Mouse (Mus musculus) neutrophil, adult 5-6 weeks (primary cell): ENCODE results near the gene Rnf5. TPM values are rescaled to one million over a fixed set of nuclear protein-coding genes. Genes with fewer than 3 reads are reported as not detected.
A peak's percentile ranks its signal among the peaks of the same experiment; 100 is the strongest.

Experiments
- ATAC-seq: fragments of 151-379, 151-347 bp; 2 replicates; pipeline ENCODE4 v1.8.0; 2017; ENCODE audit warnings: mild to moderate bottlenecking, moderate TSS enrichment; ENCODE audit not compliant: insufficient number of reproducible peaks, poor library complexity, low FRiP score, severe bottlenecking; ENCODE audit errors: extremely low read depth
- total RNA-seq: library from RNA; stranded (forward); fragments of 200-1000 nt; gene quantifications from 2 replicates; pipeline ENCODE4 v1.2.3, GENCODE M21; 2017

Rnf5 gene
- total RNA-seq, 1 experiment from 2014 or later = 15.9 TPM

DNA sequence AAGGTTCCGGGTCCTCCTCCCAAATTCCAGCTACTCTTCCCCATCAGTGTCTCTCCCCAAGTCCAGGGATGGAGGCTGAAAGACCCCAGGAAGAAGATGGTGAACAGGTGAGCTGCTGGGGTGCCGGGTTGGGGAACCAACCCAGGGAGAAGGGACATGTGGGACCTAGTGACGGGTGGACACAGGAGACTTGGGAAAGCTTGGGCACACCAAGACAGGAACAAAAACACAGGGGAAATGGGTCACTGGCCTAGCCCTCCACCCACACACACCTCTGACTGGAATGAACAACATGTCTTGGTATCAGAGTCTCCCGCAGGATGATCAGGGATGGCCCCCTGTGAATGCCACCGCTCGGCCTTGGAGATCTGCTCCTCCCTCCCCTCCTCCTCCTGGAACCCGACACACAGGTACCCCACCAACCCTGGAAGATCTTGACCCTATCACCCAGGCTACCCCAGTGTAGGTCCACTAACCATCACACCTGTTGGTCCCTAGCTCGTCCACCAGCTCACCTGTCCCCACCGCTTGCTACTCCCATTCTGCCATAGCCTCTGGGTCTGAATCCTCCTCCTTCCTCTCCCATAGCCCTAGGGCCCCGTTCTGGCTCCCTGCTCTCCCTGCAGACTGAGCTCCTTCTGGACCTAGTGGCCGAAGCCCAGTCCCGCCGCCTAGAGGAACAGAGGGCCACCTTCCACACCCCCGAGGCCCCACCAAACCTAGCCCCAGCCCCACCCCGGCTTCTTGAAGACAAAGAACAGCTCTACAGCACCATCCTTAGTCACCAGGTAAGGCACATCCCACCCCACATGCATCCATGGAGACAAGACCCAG lies 13.1 kb downstream of the Rnf5 start:
- ATAC-seq = no peak

DNA sequence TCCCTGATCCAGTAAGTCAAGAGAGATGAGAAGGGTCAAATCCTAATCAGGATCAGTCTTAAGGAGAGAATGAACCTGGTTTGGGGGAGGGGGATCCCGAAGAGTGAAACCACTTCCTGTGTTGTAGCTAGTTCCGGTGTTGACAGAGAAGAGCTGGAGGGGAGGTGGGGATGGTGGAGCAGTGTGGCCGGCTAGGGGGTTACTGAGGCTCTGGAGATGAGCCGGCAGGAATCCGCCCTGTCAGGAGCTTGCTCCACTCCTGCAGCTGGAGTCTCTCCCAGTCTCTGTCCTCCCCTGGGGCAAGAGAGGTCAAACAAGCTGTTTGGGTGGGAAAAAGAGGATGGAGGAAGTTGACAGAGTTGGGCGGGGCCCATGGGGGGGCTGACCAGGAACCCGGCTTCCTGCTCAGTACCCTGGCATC lies 13.8 kb downstream of the Rnf5 start, which contains the start of gene Gpsm3:
Gene Gpsm3, plus strand, starts transcription at position 126 of the 421 bp plus-strand sequence.
- ATAC-seq = peak; percentile 18; the same call in 1 of the 2 replicates

DNA sequence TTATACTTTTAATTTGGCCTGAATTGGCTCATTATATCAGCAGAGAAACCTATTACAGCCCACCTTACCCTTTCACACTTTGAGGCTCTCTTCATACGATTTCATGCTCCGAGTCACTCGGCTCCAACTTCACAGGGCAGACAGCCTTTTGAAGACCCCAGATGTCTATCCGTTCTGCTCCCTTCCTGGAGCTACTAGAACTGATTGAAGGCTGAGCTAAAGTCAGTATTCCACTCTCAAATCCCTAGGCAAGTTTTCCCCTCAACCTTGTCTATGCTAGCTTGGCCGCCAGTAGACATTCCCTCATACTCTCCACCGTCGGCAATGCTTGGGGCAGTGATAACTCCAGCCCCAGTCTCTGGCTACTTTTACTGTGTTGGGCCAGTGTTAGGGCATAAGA lies 14.3 kb downstream of the Rnf5 start:
- no peak for ATAC-seq

DNA sequence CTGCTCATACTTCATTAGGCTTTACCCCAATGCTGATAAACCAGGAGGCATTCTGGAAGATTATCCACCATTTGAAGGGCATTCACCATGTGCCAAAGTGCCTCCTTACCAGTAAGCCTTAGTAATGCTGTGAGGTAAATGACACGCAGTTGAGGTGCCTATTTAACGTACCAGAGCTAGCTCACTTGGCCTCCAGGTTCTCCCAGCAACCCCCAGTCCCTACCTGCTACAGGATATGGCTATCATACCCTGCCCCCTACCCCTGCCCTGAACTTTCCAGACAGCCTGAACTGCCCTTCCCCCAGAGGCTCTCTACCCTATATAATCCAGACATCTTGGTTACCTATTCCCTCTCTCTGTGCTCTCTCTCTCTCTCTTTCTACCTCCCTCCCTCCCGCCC lies 14.7 kb downstream of the Rnf5 start:
- ATAC-seq = no peak

DNA sequence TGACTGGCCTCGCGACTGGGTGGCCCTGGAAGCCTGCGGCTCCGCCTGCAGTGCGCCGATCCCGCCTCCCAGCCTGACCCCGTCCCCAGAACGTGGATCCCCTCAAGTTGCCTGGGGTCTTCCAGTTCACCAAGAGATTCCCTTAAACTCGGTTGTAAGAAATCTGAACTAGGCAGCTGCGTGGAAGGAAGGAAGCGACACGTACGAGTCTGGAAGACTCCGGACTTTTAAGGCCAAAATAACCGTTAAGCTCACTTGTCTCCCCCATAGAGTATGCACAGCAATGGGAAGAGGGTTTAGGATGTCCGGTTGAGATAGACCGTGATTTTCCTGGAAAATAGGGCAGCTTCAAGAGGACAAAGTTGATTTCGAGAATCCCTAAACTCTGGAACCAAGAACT lies 15.7 kb downstream of the Rnf5 start:
- no peak for ATAC-seq

DNA sequence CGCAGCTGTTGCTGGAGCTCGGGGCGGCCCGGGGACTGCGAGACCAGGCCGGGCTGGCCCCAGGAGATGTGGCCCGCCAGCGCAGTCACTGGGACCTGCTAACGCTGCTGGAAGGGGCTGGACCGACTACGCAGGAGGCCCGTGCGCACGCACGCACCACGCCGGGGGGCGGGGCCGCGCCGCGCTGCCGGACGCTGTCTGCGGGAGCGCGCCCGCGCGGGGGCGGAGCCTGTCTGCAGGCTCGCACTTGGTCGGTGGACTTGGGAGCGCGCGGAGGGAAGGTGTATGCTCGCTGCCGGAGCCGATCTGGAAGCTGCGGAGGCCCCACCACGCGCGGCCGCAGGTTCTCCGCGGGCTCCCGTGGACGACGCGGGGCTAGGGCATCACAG lies 16.1 kb downstream of the Rnf5 start:
- ATAC-seq = peak; percentile 51

DNA sequence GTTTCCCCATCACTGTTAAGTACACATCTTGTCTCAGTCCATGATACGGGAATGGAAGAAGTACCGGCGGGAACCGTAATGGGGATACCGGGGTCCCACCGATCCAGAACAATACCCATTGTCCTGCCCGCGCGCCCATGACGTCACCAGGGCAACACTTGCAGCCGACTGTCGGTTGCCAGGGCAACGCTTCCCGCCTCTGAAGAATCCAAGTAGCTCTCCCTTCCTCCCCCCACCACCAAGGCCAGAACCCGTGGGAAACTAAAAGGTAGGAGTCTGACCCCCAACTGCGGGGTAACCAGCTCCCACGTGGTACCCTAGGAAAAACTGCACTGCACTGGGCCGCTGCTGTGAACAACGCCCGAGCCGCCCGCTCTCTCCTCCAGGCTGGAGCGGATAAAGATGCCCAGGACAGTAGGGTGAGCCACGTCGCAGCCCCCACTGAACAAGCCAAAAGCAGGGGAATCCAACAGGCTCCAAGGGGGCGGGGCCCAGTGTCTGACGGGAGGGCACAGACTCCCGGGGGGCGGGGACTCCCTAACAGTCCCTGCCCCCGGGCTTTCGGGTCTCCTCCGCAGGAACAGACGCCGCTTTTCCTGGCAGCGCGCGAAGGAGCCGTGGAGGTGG lies 16.6 kb downstream of the Rnf5 start:
- ATAC-seq = no peak

DNA sequence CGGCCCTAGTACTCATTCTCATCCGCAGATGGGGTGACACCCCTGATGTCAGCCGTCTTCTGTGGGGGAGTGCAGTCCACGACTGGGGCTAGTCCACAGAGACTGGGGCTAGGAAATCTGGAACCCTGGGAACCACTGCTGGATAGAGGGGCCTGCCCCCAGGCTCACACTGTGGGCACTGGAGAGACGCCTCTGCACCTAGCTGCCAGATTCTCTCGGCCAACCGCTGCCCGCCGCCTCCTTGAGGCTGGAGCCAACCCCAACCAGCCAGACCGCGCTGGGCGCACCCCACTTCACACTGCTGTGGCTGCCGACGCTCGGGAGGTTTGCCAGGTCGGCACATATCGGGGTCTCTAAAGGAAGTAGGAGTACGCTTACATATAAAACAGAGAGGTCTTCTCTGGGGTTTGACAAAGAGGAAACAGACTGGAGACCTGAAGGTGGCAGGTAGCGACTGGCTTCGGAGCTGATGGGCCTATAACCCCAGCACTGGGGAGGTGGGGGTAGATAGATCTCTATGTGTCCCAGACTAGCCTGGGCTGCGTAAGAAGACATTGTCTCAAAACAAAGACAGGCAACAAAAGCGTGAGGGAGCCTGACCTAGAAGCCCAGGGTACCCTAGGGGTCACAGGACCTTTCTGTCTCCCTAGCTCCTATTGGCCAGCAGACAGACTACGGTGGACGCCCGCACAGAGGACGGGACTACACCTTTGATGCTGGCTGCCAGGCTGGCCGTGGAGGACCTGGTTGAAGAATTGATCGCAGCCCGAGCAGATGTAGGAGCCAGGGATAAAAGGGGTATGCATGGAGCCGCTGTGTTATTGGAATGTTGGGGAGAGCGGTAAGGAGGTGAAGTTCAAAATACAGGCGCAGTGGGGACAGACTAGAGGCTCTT lies 17.4 kb downstream of the Rnf5 start:
- ATAC-seq = no peak

DNA sequence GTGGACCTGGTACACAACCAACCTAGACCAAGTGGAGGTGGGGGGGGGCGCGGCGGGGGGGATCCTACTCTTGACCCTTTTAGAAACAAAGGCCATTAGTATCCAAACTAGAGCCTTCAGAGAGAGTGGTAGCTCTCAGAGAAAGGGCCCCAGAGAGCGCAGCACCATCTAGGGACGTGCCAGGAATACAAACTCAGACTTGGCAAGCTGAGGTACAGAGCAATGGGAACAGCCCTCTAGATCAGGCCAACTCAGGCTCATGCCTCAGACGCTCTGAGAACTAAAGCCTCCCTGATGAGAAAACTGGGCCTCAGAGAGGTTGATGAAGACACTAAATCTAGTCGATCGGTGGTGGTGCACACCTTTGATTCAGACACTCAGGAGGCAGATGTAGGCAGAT lies 18.4 kb downstream of the Rnf5 start:
- ATAC-seq = no peak

DNA sequence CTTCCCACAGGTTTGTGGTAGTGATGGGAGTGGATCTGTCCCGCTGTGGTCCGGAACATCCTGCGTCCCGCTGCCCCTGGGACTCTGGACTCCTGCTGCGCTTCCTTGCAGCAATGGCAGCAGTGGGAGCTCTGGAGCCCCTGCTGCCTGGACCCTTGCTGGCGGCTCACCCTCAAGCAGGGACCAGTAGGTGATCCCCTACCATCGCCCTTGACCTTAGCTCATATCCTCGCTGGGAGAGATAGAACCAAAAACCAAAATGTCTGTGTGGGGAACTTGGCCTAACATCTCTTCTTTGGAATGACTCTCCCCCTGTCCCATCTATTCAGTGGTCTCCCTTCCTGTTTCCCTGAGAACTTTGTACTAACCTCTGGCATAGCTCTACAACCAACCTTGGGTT lies 19.7 kb downstream of the Rnf5 start:
- no peak for ATAC-seq

DNA sequence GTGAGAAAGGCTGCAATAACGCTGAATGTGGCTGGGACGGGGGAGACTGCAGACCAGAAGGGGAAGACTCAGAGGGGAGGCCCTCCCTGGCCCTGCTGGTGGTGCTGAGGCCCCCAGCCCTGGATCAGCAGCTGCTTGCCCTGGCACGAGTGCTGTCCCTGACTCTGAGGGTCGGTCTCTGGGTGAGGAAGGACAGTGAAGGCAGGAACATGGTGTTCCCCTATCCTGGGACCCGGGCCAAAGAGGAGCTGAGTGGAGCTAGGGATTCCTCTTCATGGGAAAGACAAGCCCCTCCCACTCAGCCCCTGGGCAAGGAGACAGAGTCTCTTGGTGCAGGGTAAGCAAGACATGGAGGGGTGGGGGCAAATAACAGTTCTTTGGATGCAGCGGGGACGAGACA lies 20.1 kb downstream of the Rnf5 start:
- ATAC-seq = no peak

DNA sequence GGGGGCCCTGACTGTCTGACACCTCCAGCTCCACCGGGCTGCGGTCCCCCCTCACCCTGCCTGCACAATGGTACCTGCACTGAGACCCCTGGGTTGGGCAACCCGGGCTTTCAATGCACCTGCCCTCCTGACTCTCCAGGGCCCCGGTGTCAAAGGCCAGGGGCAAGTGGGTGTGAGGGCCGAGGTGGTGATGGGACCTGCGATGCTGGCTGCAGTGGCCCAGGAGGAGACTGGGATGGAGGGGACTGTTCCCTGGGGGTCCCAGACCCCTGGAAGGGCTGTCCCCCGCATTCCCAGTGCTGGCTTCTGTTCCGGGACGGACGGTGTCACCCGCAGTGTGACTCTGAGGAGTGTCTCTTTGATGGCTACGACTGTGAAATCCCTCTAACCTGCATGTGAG lies 21.0 kb downstream of the Rnf5 start:
- ATAC-seq = no peak

DNA sequence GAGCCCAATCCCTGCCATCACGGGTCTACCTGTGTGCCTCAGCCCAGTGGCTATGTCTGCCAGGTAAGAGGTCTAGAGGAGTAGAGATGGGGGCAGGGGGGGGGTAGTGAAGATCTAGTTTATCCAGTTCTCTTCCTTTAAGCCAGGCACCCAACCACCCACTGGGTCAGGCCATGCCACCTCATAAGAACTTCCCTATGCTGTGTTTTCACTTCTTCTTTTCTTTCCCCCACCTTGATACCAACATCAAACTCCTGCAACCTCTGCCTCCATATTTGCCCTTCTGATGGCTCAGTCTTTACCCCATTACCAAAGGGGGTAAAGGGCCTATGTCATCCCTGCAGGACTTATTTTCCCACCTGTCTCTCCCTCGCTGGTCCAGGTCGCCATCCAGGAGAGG lies 25.4 kb downstream of the Rnf5 start:
- ATAC-seq = peak; percentile 75

DNA sequence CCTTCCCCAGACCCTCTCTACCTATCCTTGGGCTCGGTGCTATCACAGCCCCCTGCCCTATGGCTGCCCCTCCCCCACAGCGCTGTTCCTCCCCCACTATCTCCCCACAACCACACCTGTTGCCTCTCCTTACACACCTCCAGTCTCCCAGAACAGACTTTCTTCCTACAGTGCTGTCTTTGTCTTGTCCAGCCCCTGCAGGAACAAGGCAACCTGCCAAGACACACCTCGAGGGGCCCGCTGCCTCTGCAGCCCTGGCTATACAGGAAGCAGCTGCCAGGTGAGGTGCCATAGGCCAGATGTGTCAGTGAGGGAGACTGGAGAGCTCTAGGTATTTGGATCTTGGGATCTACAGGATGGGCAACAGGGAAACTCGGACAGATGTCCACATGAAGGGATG lies 26.9 kb downstream of the Rnf5 start:
- ATAC-seq = no peak

DNA sequence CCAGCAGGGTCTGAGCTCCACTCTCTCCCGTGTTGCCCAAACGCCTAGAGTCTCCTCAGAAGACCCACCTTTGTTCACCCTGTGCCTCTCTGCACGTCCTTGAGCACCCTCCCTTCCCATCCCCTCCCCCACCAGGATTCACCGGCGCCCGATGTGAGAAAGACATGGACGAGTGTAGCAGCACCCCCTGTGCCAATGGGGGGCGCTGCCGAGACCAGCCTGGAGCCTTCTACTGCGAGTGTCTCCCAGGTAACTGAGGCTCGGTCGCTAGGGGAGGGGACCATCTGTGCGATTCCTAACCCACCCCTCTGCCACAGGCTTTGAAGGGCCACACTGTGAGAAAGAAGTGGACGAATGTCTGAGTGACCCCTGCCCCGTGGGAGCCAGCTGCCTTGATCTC lies 31.1 kb downstream of the Rnf5 start:
- ATAC-seq = no peak

DNA sequence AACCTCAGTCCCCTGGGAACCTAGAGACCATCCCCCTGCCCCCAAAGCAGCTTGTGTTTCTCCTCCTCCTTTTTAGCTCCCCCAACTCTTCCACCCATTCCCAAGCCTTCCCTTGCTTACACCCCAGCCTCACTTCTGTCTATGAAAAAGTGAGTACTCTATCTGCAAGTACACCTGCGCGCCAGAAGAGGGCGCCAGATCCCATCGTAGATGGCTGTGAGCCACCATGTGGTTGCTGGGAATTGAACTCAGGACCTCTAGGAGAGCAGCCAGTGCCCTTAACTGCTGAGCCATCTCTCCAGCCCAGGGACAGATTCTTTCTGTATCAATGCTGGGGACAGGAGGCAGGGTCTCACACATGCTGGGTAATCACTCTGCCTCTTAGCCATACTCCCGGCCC lies 31.6 kb downstream of the Rnf5 start:
- ATAC-seq = no peak

DNA sequence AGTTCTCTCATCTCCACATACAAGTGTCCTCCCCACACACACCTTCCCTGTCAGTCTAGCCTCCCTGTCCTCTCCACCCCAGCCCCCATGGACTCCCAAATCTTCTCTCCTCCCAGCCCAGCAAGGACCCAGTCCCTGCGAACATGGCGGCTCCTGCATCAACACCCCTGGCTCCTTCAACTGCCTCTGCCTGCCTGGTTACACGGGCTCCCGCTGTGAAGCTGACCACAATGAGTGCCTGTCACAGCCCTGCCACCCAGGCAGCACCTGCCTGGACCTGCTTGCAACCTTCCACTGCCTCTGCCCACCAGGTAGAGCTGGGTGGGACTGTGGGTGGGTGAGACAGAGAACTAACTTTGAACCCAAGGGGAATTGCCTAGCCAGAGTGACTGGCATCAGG lies 33.6 kb downstream of the Rnf5 start:
- no peak for ATAC-seq

DNA sequence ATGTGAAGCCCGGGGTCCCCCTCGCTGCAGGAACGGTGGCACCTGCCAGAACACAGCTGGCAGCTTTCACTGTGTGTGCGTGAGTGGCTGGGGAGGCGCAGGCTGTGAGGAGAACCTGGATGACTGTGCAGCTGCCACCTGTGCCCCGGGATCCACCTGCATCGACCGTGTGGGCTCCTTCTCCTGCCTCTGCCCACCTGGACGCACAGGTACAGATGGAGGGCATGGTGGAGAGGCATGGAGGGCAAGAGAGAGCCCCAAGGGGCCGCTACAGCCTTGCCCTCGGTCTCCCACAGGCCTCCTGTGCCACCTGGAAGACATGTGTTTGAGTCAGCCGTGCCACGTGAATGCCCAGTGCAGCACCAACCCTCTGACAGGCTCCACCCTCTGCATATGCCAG lies 35.1 kb downstream of the Rnf5 start:
- no peak for ATAC-seq

DNA sequence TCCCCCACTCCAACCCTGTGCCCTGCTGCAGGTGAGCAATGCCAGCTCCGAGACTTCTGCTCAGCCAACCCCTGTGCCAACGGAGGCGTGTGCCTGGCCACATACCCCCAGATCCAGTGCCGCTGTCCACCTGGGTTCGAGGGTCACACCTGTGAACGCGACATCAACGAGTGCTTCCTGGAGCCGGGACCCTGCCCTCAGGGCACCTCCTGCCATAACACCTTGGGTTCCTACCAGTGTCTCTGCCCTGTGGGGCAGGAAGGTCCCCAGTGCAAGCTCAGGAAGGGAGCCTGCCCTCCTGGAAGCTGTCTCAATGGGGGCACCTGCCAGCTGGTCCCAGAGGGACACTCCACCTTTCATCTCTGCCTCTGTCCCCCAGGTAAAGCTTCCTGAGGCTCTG lies 36.2 kb downstream of the Rnf5 start:
- no peak for ATAC-seq

DNA sequence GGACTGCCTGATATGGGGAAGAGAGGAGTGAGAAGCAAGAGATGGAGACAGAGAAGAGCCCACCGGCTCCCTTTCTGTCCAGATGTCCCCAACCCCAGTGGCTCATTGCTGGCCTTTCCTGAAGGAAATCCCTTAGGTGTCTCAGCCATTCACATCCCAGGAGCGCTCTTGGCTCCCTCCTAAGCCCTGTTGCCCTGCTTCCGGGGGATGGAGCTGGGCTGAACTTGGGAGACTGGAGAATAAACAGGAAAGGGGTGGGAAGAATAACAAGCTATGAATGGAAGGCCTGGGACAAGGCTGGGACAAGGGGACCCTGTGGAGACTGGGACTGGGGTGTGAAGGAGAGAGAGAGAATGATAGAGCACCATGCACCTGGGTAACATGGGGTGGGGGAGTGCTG lies 38.7 kb downstream of the Rnf5 start:
- no peak for ATAC-seq
